Mouse (Mus musculus): Measurements from ENCODE around the gene B4galt4.

The B4galt4 gene

DNA sequence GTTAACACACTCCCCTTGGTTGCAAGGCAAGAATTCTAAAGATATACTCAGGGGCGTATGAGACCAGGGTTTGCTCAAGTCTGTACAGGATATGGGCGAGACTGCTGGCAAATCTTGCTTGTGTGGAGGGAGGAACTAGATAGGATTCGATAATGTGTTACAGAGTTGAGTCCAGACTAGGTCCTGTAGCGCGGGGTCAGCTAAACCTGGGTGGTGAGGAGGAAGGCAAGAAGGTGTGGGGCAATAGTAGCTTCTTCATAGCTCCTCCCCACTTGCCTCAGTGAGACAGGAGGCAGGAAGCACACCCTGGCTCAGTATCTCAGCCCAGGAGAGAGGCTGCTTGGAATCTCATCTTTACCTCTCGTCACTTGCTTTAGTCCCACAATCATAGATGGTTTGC is 12.9 kb upstream of the B4galt4 start:
- no peak for DNase-seq

DNA sequence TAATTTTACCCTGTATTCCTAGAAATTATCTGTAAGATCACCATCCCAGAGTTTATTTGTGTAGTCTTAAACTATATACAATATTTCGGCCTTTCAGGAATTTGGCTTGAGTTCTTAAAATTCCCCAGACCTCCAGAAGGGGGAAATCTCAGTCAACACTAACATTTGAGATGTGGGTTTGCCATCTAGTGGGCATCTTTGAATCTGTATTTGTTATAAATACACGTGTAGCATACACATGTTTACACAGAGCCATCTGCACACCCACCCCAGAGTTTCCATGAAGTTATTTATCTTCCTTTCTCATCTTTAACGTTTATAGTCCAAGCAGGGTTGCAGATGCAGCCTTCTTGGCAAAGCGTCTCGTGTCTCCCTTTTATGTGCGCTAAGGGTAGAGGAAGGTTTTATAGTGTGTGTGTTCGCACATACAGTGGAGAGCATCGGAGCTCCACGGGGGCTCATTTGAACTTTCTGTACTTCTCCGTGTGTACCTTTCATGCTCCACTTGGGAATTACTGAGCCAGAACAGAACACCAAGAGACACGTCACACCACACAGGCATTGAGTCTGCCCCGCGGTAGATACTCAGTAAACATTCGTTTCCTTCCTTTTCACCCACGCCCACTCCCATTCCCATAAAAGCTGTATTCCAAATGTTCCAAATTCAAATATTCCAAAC is 12.3 kb upstream of the B4galt4 start:
- DNase-seq, result no peak

DNA sequence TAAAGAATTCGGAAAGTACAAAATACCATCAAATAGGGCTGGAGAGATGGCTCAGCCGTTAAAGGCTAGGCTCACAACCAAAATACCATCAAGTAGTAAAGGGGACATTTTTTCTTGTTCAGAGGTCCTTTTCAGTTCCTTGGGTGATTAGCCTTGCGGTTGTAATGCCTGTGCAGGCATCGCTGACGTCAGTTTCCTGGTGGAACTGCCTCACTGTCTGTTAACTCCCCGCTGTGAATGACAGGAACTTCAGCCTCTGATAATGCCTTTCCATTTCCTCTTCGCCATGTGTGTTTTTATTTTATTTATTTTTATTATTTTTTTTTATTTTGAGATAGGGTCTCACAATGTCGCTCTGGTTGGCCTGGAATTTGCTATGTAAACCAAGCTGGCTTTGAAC is 11.1 kb upstream of the B4galt4 start:
- DNase-seq, result no peak

- no peak for DNase-seq
Observed at GRCm38 (mm10) chr16:38741204-38741903, 710 bp upstream of the B4galt4 start.

DNA sequence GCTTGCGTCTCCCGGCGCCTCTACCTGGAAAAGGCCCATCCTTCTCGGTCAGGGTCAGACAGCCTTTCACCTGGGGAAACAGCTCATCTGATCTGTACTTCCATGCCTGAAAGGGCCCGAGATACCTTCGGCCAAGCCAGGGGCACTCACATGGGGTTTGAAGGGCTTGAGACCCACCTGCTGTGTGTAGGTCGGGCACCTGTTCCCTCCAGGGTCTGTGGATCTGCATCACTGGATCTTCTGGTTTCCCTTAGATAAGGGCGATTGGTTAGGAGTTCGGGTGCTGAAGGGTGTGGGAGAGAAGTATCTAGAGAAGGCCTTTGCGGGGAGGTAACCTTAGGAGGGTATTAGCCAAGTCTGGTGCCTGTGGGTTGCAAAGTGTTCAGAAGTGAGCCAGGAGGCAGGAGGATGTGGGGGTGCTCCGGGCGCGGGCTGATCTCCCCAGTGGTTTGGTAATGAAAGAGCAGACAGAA is 631 bp downstream of the B4galt4 start:
- DNase-seq, result no peak

DNA sequence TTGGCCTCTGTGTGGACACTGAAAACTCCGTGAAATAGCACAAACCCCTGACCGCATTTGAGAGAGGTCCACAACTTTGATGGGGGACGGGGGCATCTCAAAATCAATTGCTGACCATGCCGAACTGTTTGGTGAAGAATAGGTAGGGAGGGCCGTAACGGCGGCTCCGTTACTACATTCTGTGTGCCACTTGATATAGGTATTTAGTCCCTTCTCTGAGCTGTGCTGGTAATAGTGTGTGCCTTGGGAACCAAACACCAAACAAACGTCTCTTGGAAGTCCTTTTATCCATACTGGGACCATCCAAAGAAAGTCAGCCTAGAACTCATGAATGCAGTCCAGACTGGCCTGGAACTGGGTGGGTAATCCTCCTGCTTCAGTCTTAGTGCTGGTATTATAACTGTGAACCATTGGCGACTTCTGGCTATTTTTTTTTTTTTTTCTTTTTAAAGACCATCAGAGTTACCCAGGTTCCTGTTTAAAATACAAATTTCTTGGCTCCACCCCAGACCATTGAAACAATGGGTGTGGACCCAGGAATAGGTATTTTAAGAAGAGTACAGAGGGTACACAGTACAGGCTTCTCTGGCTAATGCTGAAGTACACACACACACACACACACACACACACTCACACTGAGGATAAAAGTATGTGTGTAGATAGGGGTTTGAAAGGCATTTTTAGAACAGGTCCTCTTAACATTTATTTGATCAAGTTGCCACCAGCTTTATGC is 2.0 kb downstream of the B4galt4 start:
- no peak for DNase-seq

- DNase-seq, result no peak
Observed at GRCm38 (mm10) chr16:38750803-38751202, 8.7 kb downstream of the B4galt4 start.

DNA sequence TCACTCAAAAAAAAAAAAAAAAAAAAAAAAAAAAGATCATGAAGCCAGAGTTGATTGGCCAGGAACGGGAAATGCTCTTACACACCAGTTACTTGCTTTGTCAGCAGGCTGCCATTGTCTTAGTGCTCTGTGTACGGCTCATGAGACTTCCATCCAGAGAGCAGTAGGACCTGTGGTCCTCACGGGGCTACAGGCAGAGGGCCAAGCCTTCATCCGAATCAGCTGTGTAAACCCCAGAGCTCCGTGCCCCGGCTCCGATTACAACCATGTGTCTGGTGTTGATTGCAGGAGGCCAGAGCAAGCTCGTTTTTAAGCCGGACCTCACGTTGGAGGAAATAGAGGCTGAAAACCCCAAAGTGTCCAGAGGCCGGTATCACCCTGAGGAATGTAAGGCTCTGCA is 11.6 kb downstream of the B4galt4 start:
- DNase-seq, result peak; percentile 11

DNA sequence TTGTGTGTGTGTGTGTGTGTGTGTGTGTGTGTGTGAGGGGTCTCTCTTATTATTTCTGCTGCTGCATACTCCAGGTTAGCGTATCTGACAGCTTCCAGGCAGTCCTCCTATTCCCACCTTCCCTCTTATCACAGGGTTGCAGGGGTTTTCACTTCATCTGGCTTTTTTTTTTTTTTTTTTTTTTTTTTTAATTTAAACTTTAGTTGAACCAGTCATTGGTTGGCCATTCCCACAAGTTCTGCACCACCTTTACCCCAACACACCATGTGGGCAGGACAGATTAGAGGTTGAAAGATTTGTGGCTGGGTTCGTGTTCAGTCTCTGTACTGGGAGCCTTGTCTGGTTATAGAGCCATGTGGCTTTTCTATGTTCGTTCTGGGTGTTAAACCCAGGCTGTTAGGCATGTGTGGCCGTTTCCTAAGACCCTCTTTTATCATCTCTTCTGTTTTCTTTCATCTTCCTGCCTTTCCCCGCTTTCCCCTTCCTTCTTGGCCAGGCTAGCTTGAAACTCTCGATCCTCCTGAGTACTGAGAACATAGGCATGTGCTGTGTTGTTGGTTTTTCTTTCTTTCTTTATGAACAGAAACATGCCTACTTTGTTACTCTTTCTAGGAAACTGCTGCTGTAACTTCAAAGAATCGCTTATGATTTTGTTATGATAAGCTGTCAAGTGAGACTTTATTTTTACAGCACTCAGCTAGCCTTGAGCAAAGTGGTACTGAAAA is 13.6 kb downstream of the B4galt4 start:
- DNase-seq, result no peak

DNA sequence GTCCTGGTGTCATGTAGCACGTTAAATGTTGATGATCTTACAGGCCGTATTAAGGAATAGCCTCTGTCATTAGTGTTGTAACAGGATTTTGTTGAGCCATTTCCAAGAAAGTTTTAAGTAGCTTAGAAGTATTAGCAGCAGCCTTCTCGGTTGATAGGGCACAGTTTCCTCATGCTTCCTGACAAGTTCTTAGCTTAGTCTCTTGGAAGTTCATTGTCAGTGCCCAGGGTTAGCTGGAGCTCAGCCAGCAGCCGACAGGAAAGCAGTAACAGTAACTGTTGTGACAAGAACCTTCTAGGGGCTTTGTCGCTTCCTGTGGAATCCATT is 14.1 kb downstream of the B4galt4 start:
- DNase-seq, result peak; percentile 22

DNA sequence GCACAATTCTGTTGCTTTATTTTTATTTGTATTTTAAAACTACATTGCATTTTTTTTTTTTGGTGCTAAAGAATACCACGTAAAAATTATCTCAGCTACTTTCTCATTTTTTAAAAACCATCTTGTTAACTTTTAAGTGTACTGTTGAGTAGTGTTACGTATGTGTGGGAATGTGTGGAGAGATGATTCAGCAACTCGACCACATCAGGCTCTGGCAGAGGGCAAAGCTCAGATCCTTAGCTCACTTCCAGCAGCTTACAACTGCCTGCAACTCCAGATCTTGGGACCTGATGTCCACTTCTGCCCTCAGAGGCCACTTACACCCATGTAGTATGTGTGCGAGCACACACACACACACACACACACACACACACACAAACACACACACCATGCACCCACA is 14.5 kb downstream of the B4galt4 start:
- DNase-seq, result no peak

GRCm38 (mm10) chr16:38757626-38758025 is 15.6 kb downstream of the B4galt4 start:
- no peak for DNase-seq

- peak; percentile 13 for DNase-seq
Observed at GRCm38 (mm10) chr16:38758104-38758861, 16.2 kb downstream of the B4galt4 start.

GRCm38 (mm10) chr16:38760239-38760638 is 18.2 kb downstream of the B4galt4 start:
- DNase-seq, result no peak

GRCm38 (mm10) chr16:38760834-38761375 is 18.8 kb downstream of the B4galt4 start:
- DNase-seq, result no peak

GRCm38 (mm10) chr16:38761972-38762371 is 19.9 kb downstream of the B4galt4 start:
- DNase-seq, result no peak

GRCm38 (mm10) chr16:38762401-38762800 is 20.3 kb downstream of the B4galt4 start:
- no peak for DNase-seq

DNA sequence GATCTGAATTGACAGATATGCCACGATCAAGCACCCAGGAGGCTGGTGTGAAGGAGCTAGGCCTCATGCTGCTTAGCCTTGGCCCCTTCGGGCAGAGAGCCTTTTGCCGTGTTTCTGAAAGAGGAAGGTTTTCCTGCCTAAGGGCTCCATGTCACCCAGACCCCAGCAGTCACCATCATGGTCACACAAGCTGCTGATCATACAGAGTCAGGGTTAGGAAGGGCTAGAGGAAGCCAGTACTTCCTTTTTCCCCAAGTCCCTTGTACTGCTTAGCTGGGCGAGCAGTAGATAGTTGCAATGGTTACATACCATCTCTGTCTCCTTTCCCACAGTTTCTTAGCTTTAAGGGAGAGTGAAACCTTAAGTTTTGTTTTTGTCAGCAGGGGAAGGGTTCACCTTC is 21.4 kb downstream of the B4galt4 start:
- DNase-seq, result no peak

- DNase-seq, result no peak
Observed at GRCm38 (mm10) chr16:38766671-38767070, 24.6 kb downstream of the B4galt4 start.

GRCm38 (mm10) chr16:38767761-38768160 is 25.7 kb downstream of the B4galt4 start:
- no peak for DNase-seq

GRCm38 (mm10) chr16:38768386-38768785 is 26.3 kb downstream of the B4galt4 start:
- no peak for DNase-seq

GRCm38 (mm10) chr16:38769529-38769928 is 27.5 kb downstream of the B4galt4 start:
- DNase-seq, result no peak
